Mouse (Mus musculus) neural tube, embryonic 15.5 days (tissue): ENCODE data around the gene Lbr. TPM values are rescaled to one million over a fixed set of nuclear protein-coding genes. Genes with fewer than 3 reads are reported as not detected.

Experiments
- ATAC-seq: fragments of 200-750 bp; cut with Nextera tagmentation; 2 replicates; pipeline ENCODE4 v1.8.0; 2017; ENCODE audit warnings: mild to moderate bottlenecking, moderate TSS enrichment, moderate library complexity; ENCODE audit not compliant: low FRiP score
- H3K27ac ChIP-seq: fragments of 300-500 bp; sonication (generic); replicated peaks from 2 replicates; pipeline ENCODE4 v1.5.1; 2015; ENCODE audit warnings: mild to moderate bottlenecking, inconsistent platforms
- H3K27me3 ChIP-seq: fragments of 300-500 bp; sonication (generic); replicated peaks from 2 replicates; pipeline ENCODE4 v1.6.1; 2015; ENCODE audit warnings: inconsistent platforms
- H3K36me3 ChIP-seq: fragments of 300-500 bp; sonication (generic); 2 replicates; pipeline ENCODE4 v1.6.1; 2015; ENCODE audit warnings: inconsistent platforms
- H3K4me1 ChIP-seq: fragments of 300-500 bp; sonication (generic); 2 replicates; pipeline ENCODE4 v1.6.1; 2015; ENCODE audit warnings: inconsistent platforms
- H3K4me2 ChIP-seq: fragments of 300-500 bp; sonication (generic); 2 replicates; pipeline ENCODE4 v1.6.1; 2015; ENCODE audit warnings: inconsistent platforms, mild to moderate bottlenecking, moderate library complexity
- H3K4me3 ChIP-seq: fragments of 300-500 bp; sonication (generic); replicated peaks from 2 replicates; pipeline ENCODE4 v1.5.1; 2015; ENCODE audit warnings: mild to moderate bottlenecking, inconsistent platforms
- H3K9ac ChIP-seq: fragments of 300-500 bp; sonication (generic); replicated peaks from 2 replicates; pipeline ENCODE4 v1.6.1; 2015; ENCODE audit warnings: mild to moderate bottlenecking, inconsistent platforms
- H3K9me3 ChIP-seq: fragments of 300-500 bp; sonication (generic); replicated peaks from 2 replicates; pipeline ENCODE4 v1.6.1; 2016; ENCODE audit warnings: inconsistent platforms
- WGBS: fragments of 180-500 bp; shearing (Covaris S2); methylation state at CpG from one replicate; pipeline ENCODE4 v1.1.7; 2015; ENCODE audit warnings: mixed read lengths; 5-methylcytosine and 5-hydroxymethylcytosine counted together
- polyA plus RNA-seq: library from polyadenylated mRNA; unstranded; fragments of >200 nt; fragmentation: Nextera tagmentation; extraction: Ambion mirVana; gene quantifications from 2 replicates; pipeline ENCODE4 v1.2.1, GENCODE M21; 2015

Lbr gene
- polyA plus RNA-seq = 22.5 and 52.3 TPM in 2 replicates

- WGBS = under 1% methylated on average over 14 of the region's 14 CpGs
- peak; percentile 6 for ATAC-seq
- Histone ChIP-seq H3K27ac (peak within 1 kb of the TSS; percentile 96), H3K9me3 (no peaks in the 10 kb centered on the region), H3K4me3 (peak within 1 kb of the TSS; percentile 95), H3K9ac (peak within 1 kb of the TSS; percentile 90), H3K27me3 (no peaks in the 10 kb centered on the region), H3K36me3 (no peaks in the 10 kb centered on the region), H3K4me1 (peaks cover 31% of the 10 kb centered on the region), H3K4me2 (peak within 1 kb of the TSS; percentile 83)
These were observed at the start of gene Lbr for GRCm38 (mm10) chr1:181842781-181843180. Gene Lbr (minus strand): TSS chr1:181843046.

GRCm38 (mm10) chr1:181889670-181890069 lies 46.8 kb upstream of the Lbr start:
- Histone ChIP-seq H3K4me3 (no peak overlapping the region), H3K4me1 (peaks cover 11% of the 10 kb centered on the region), H3K4me2 (no peak overlapping the region), H3K27ac (no peak overlapping the region), H3K27me3 (no peaks in the 10 kb centered on the region), H3K9ac (no peak overlapping the region), H3K9me3 (no peaks in the 10 kb centered on the region), H3K36me3 (no peaks in the 10 kb centered on the region)
- 93% methylated on average over 7 of the region's 7 CpGs for WGBS
- ATAC-seq = no peak

GRCm38 (mm10) chr1:181888801-181889200 lies 46.0 kb upstream of the Lbr start:
- no peak overlapping the region for H3K27ac ChIP-seq
- peak; percentile 80 for ATAC-seq
- no peaks in the 10 kb centered on the region for H3K36me3 ChIP-seq
- H3K4me3 ChIP-seq = no peak overlapping the region
- no peaks in the 10 kb centered on the region for H3K27me3 ChIP-seq
- peaks cover 8% of the 10 kb centered on the region; the same call in 1 of the 2 replicates for H3K4me1 ChIP-seq
- WGBS = 6% methylated on average over 11 of the region's 11 CpGs
- H3K4me2 ChIP-seq = peak overlapping the region; percentile 31
- no peaks in the 10 kb centered on the region for H3K9me3 ChIP-seq
- H3K9ac ChIP-seq = no peak overlapping the region

GRCm38 (mm10) chr1:181881532-181881931 lies 38.7 kb upstream of the Lbr start:
- H3K27ac ChIP-seq = no peak overlapping the region

GRCm38 (mm10) chr1:181880752-181881325 lies 38.0 kb upstream of the Lbr start:
- ATAC-seq = no peak
- Histone ChIP-seq H3K27me3 (no peaks in the 10 kb centered on the region), H3K9ac (no peak overlapping the region), H3K27ac (no peak overlapping the region), H3K4me3 (no peak overlapping the region), H3K36me3 (no peaks in the 10 kb centered on the region), H3K4me2 (no peak overlapping the region), H3K4me1 (peaks cover 8% of the 10 kb centered on the region; the same call in 1 of the 2 replicates), H3K9me3 (no peaks in the 10 kb centered on the region)
- 58% methylated on average over 15 of the region's 15 CpGs for WGBS

More at GRCm38 (mm10) chr1:181881532-181881931, 38.7 kb upstream of the Lbr start:
- Histone ChIP-seq H3K4me3 (no peak overlapping the region), H3K4me1 (peaks cover 8% of the 10 kb centered on the region; the same call in 1 of the 2 replicates), H3K27me3 (no peaks in the 10 kb centered on the region), H3K9ac (no peak overlapping the region), H3K9me3 (no peaks in the 10 kb centered on the region), H3K4me2 (peak overlapping the region; percentile 5; the same call in 1 of the 2 replicates), H3K36me3 (no peaks in the 10 kb centered on the region)
- 30% methylated on average over 8 of the region's 8 CpGs for WGBS
- ATAC-seq = peak; percentile 70

GRCm38 (mm10) chr1:181878436-181878835 lies 35.6 kb upstream of the Lbr start:
- WGBS = 77% methylated on average over 5 of the region's 5 CpGs
- Histone ChIP-seq H3K27ac (no peak overlapping the region), H3K4me3 (no peak overlapping the region), H3K27me3 (no peaks in the 10 kb centered on the region), H3K9ac (no peak overlapping the region), H3K4me1 (peaks cover 8% of the 10 kb centered on the region; the same call in 1 of the 2 replicates), H3K36me3 (no peaks in the 10 kb centered on the region), H3K4me2 (no peak overlapping the region), H3K9me3 (no peaks in the 10 kb centered on the region)
- ATAC-seq = 0 out of 2 replicates have a peak, but pooled peaks have one; percentile 29

- Histone ChIP-seq H3K9me3 (no peaks in the 10 kb centered on the region), H3K27ac (no peak overlapping the region), H3K4me3 (no peak overlapping the region), H3K27me3 (no peaks in the 10 kb centered on the region), H3K36me3 (no peaks in the 10 kb centered on the region), H3K9ac (no peak overlapping the region), H3K4me2 (no peak overlapping the region), H3K4me1 (peaks cover 8% of the 10 kb centered on the region; the same call in 1 of the 2 replicates)
- WGBS = 63% methylated on average over 5 of the region's 5 CpGs
- ATAC-seq = no peak
These were observed 34.2 kb upstream of the Lbr start for GRCm38 (mm10) chr1:181877088-181877487.

- WGBS = 78% methylated on average over 3 of the region's 3 CpGs
- no peak overlapping the region for H3K9ac ChIP-seq
- no peaks in the 10 kb centered on the region for H3K9me3 ChIP-seq
- peaks cover 7% of the 10 kb centered on the region; the same call in 1 of the 2 replicates for H3K4me1 ChIP-seq
- no peak overlapping the region for H3K4me2 ChIP-seq
- H3K36me3 ChIP-seq = no peaks in the 10 kb centered on the region
- no peaks in the 10 kb centered on the region for H3K27me3 ChIP-seq
- no peak overlapping the region for H3K27ac ChIP-seq
- no peak for ATAC-seq
- H3K4me3 ChIP-seq = no peak overlapping the region
These were observed 33.8 kb upstream of the Lbr start for GRCm38 (mm10) chr1:181876656-181877055.

GRCm38 (mm10) chr1:181873086-181873920 lies 30.5 kb upstream of the Lbr start:
- H3K27me3 ChIP-seq = no peaks in the 10 kb centered on the region
- no peaks in the 10 kb centered on the region for H3K36me3 ChIP-seq
- H3K4me1 ChIP-seq = no peaks in the 10 kb centered on the region
- H3K9me3 ChIP-seq = no peaks in the 10 kb centered on the region
- H3K9ac ChIP-seq = no peak overlapping the region
- H3K4me2 ChIP-seq = no peak overlapping the region
- no peak overlapping the region for H3K4me3 ChIP-seq
- no peak overlapping the region for H3K27ac ChIP-seq
- no peak for ATAC-seq
- 82% methylated on average over 9 of the region's 9 CpGs for WGBS

GRCm38 (mm10) chr1:181872639-181873038 lies 29.8 kb upstream of the Lbr start:
- WGBS = 72% methylated on average over 3 of the region's 3 CpGs
- ATAC-seq = no peak

GRCm38 (mm10) chr1:181866429-181867280 lies 23.8 kb upstream of the Lbr start:
- WGBS = 81% methylated on average over 6 of the region's 6 CpGs
- Histone ChIP-seq H3K9me3 (no peaks in the 10 kb centered on the region), H3K4me3 (no peak overlapping the region), H3K36me3 (no peaks in the 10 kb centered on the region), H3K9ac (no peak overlapping the region), H3K27me3 (no peaks in the 10 kb centered on the region), H3K4me1 (no peaks in the 10 kb centered on the region), H3K27ac (no peak overlapping the region), H3K4me2 (no peak overlapping the region)
- no peak for ATAC-seq

More at GRCm38 (mm10) chr1:181872639-181873038, 29.8 kb upstream of the Lbr start:
- Histone ChIP-seq H3K4me1 (no peaks in the 10 kb centered on the region), H3K9me3 (no peaks in the 10 kb centered on the region), H3K36me3 (no peaks in the 10 kb centered on the region), H3K4me2 (no peak overlapping the region), H3K9ac (no peak overlapping the region), H3K4me3 (no peak overlapping the region), H3K27ac (no peak overlapping the region), H3K27me3 (no peaks in the 10 kb centered on the region)
